Mouse (Mus musculus): ENCODE data around the gene Man1a2. TPM values are rescaled to one million over a fixed set of nuclear protein-coding genes. Genes with fewer than 3 reads are reported as not detected.

The Man1a2 gene
- polyA plus RNA-seq, 1 experiment from 2014 or later = 46.8 TPM

- H3K36me3 ChIP-seq = no peaks in the 10 kb centered on the region
- WGBS = 90% methylated on average over 2 of the region's 3 CpGs
- H3K27ac ChIP-seq (replicated peaks) = no peak overlapping the region
- no peaks in the 10 kb centered on the region for H3K9me3 ChIP-seq
- H3K4me3 ChIP-seq = no peak overlapping the region
- H3K4me2 ChIP-seq = no peak overlapping the region
- no peaks in the 10 kb centered on the region for H3K4me1 ChIP-seq (replicated peaks)
- no peak for ATAC-seq (ENCODE audit: low FRiP score, low read depth)
- H3K27me3 ChIP-seq = no peaks in the 10 kb centered on the region
- no peak overlapping the region for H3K9ac ChIP-seq
These were observed 133.1 kb downstream of the Man1a2 start for GRCm38 (mm10) chr3:100552171-100552570.

- 84% methylated on average over 3 of the region's 3 CpGs for WGBS
- H3K27me3 ChIP-seq = no peaks in the 10 kb centered on the region
- ATAC-seq (ENCODE audit: low FRiP score, low read depth) = no peak
- no peak overlapping the region for H3K4me2 ChIP-seq
- no peaks in the 10 kb centered on the region for H3K4me1 ChIP-seq (replicated peaks)
- no peak overlapping the region for H3K4me3 ChIP-seq
- H3K9me3 ChIP-seq = no peaks in the 10 kb centered on the region
- H3K9ac ChIP-seq = no peak overlapping the region
- H3K36me3 ChIP-seq = no peaks in the 10 kb centered on the region
- H3K27ac ChIP-seq (replicated peaks) = no peak overlapping the region
These were observed 137.4 kb downstream of the Man1a2 start for GRCm38 (mm10) chr3:100547913-100548292.

DNA sequence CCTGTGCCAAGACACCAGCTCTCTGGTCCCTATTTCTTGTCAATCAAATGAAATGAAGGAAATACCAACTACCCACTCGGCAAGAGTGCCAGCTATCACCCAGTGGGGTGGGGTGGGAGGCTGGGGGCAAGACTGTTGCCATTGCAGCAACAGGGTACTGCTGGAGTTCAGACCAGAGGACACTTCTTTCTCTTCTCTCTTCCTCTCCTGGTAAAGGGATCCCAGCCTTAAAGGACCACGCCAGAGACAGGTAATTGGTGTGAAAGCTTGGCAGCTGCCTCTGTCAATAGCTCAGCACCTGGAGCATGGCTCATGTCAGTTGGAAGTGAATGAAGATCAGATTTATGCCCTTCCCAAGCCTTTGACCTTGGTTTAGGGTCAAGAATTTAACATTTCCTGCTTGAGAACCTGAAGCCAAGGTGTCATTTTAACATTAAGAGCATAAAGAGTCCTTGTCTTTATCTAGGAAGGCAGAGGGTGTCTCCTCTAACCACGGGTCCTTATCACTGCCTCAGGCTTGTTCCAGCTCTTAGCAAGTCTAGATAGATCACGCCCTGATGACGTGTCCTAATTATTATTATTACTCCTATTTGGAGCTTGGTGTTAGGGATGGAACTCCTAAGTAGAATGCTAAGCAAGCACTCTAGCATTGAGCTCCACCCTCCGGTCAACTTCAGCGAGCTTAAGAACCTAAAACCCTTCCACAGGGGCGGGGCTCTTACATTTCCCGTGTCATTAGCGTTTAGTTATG, 138.0 kb downstream of the Man1a2 start:
- Histone ChIP-seq H3K27me3 (no peaks in the 10 kb centered on the region), H3K27ac (replicated peaks) (no peak overlapping the region), H3K4me2 (no peak overlapping the region), H3K4me1 (replicated peaks) (no peaks in the 10 kb centered on the region), H3K9me3 (no peaks in the 10 kb centered on the region), H3K4me3 (no peak overlapping the region), H3K36me3 (no peaks in the 10 kb centered on the region), H3K9ac (no peak overlapping the region)
- WGBS = 89% methylated on average over 10 of the region's 10 CpGs
- no peak for ATAC-seq (ENCODE audit: low FRiP score, low read depth)

DNA sequence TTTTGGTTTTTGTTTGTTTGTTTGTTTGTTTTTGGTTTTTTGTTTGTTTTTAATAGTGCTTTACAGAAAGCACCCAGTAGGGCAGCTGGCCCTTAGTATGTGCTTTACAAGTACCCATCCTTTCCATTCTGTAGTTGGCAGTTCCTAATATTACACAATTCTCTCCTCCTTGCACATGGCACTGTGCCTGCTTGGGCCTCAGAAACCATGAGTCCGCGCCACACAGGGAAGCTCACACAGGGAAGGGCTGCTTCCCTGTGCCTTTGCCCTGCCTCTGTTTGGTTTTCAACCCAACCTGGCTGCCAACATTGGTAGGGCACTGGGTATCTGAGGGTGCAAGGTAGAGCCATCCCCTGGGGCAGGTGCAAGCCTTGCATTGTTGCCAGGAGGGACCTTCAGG, 148.6 kb downstream of the Man1a2 start:
- Histone ChIP-seq H3K4me1 (replicated peaks) (no peaks in the 10 kb centered on the region), H3K9me3 (no peaks in the 10 kb centered on the region), H3K27me3 (no peaks in the 10 kb centered on the region), H3K9ac (no peak overlapping the region), H3K4me2 (no peak overlapping the region), H3K36me3 (no peaks in the 10 kb centered on the region), H3K27ac (replicated peaks) (no peak overlapping the region), H3K4me3 (no peak overlapping the region)
- ATAC-seq (ENCODE audit: low FRiP score, low read depth) = no peak
- WGBS = 92% methylated on average over 2 of the region's 2 CpGs

DNA sequence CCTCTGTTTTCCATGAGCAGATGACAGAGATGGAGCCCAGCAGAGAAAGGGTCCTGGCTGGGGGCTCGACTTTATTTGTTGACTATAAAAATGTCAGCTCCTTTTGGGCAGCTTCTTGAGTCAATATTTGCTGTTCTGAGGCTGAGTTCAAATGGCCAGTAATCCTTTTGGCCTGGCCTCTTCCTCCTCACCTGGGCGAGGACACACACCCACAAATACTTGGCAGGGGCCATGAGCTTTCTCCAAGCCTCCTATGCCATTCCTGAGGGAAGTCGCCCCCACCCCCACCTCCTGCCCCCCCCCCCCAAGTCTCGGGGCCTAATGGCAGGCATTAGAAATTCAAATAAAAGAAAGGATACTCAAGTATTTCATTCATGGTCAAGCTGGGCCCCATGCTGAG, 149.4 kb downstream of the Man1a2 start:
- Histone ChIP-seq H3K36me3 (no peaks in the 10 kb centered on the region), H3K9ac (no peak overlapping the region), H3K4me2 (no peak overlapping the region), H3K9me3 (no peaks in the 10 kb centered on the region), H3K27me3 (no peaks in the 10 kb centered on the region), H3K4me1 (replicated peaks) (no peaks in the 10 kb centered on the region), H3K27ac (replicated peaks) (no peak overlapping the region), H3K4me3 (no peak overlapping the region)
- no peak for ATAC-seq (ENCODE audit: low FRiP score, low read depth)
- 73% methylated on average over 4 of the region's 4 CpGs for WGBS

GRCm38 (mm10) chr3:100535298-100535697, 150.0 kb downstream of the Man1a2 start:
- Histone ChIP-seq H3K4me1 (replicated peaks) (no peaks in the 10 kb centered on the region), H3K4me2 (no peak overlapping the region), H3K4me3 (no peak overlapping the region), H3K27ac (replicated peaks) (no peak overlapping the region), H3K9ac (no peak overlapping the region), H3K36me3 (no peaks in the 10 kb centered on the region), H3K27me3 (no peaks in the 10 kb centered on the region), H3K9me3 (no peaks in the 10 kb centered on the region)
- WGBS = 66% methylated on average over 3 of the region's 3 CpGs
- no peak for ATAC-seq (ENCODE audit: low FRiP score, low read depth)

DNA sequence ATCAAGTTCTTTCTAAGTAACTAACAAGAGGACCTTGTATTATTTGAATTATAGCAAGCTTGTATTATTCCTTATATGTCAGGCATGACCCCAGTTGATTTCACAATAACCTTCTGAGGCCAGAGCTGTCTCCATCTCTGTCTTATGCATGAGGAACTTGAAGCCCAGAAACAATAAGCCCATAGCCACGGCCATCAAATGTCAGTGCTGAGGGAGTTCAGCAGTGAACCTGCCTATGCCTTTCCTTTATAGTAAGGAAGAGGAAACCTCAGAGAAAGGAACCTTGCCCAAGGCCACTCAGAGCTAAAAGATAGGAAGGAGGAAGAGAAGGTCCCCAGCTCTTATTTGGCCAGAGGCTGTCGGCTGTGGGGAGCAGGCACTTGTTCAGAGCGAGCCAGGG, 150.9 kb downstream of the Man1a2 start:
- no peaks in the 10 kb centered on the region for H3K4me1 ChIP-seq (replicated peaks)
- no peaks in the 10 kb centered on the region for H3K9me3 ChIP-seq
- no peaks in the 10 kb centered on the region for H3K27me3 ChIP-seq
- no peak for ATAC-seq (ENCODE audit: low FRiP score, low read depth)
- no peak overlapping the region for H3K27ac ChIP-seq (replicated peaks)
- H3K9ac ChIP-seq = no peak overlapping the region
- H3K4me3 ChIP-seq = no peak overlapping the region
- H3K36me3 ChIP-seq = no peaks in the 10 kb centered on the region
- WGBS = 74% methylated on average over 3 of the region's 3 CpGs
- no peak overlapping the region for H3K4me2 ChIP-seq

- H3K27ac ChIP-seq (replicated peaks) = no peak overlapping the region
- no peaks in the 10 kb centered on the region for H3K4me1 ChIP-seq (replicated peaks)
- no peak overlapping the region for H3K9ac ChIP-seq
- H3K4me2 ChIP-seq = no peak overlapping the region
- no peaks in the 10 kb centered on the region for H3K36me3 ChIP-seq
- no peaks in the 10 kb centered on the region for H3K9me3 ChIP-seq
- no peak overlapping the region for H3K4me3 ChIP-seq
- no peak for ATAC-seq (ENCODE audit: low FRiP score, low read depth)
- H3K27me3 ChIP-seq = no peaks in the 10 kb centered on the region
These were observed 151.9 kb downstream of the Man1a2 start for GRCm38 (mm10) chr3:100533429-100533828.

DNA sequence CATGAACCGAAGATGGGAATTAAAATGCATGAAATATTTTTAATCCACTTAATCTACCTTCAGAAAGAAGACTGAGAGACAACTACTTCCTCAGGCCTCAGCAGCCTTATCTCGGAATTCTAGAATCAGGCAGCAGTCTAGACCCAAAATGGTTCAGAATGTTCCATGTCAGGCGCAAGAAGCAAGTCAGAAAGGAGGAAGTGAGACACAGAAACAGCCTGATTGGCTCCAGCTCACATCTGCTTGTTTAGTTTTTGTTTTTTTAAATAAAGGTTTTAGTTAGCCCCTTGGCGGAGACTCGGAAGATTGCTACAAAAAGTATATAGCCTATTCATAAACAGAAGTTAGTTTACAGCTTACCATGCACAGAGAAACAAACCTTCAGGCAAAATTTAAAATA, 154.4 kb downstream of the Man1a2 start:
- WGBS = 94% methylated on average over 5 of the region's 5 CpGs
- no peaks in the 10 kb centered on the region for H3K4me1 ChIP-seq (replicated peaks)
- ATAC-seq (ENCODE audit: low FRiP score, low read depth) = no peak
- no peak overlapping the region for H3K4me3 ChIP-seq
- no peak overlapping the region for H3K27ac ChIP-seq (replicated peaks)
- H3K4me2 ChIP-seq = no peak overlapping the region
- no peaks in the 10 kb centered on the region for H3K9me3 ChIP-seq
- no peaks in the 10 kb centered on the region for H3K27me3 ChIP-seq
- no peaks in the 10 kb centered on the region for H3K36me3 ChIP-seq
- no peak overlapping the region for H3K9ac ChIP-seq

GRCm38 (mm10) chr3:100530244-100530788, 155.0 kb downstream of the Man1a2 start:
- H3K27me3 ChIP-seq = no peaks in the 10 kb centered on the region
- no peak overlapping the region for H3K9ac ChIP-seq
- H3K9me3 ChIP-seq = no peaks in the 10 kb centered on the region
- WGBS = 91% methylated on average over 7 of the region's 7 CpGs
- H3K4me2 ChIP-seq = no peak overlapping the region
- no peak overlapping the region for H3K27ac ChIP-seq (replicated peaks)
- H3K4me3 ChIP-seq = no peak overlapping the region
- no peaks in the 10 kb centered on the region for H3K4me1 ChIP-seq (replicated peaks)
- no peak for ATAC-seq (ENCODE audit: low FRiP score, low read depth)
- no peaks in the 10 kb centered on the region for H3K36me3 ChIP-seq

- no peaks in the 10 kb centered on the region for H3K4me1 ChIP-seq (replicated peaks)
- no peaks in the 10 kb centered on the region for H3K36me3 ChIP-seq
- no peak overlapping the region for H3K27ac ChIP-seq (replicated peaks)
- H3K4me2 ChIP-seq = no peak overlapping the region
- H3K4me3 ChIP-seq = no peak overlapping the region
- no peaks in the 10 kb centered on the region for H3K9me3 ChIP-seq
- WGBS = 81% methylated on average over 7 of the region's 7 CpGs
- no peak overlapping the region for H3K9ac ChIP-seq
- no peaks in the 10 kb centered on the region for H3K27me3 ChIP-seq
- ATAC-seq (ENCODE audit: low FRiP score, low read depth) = no peak
These were observed 162.6 kb downstream of the Man1a2 start for GRCm38 (mm10) chr3:100522671-100523070.

DNA sequence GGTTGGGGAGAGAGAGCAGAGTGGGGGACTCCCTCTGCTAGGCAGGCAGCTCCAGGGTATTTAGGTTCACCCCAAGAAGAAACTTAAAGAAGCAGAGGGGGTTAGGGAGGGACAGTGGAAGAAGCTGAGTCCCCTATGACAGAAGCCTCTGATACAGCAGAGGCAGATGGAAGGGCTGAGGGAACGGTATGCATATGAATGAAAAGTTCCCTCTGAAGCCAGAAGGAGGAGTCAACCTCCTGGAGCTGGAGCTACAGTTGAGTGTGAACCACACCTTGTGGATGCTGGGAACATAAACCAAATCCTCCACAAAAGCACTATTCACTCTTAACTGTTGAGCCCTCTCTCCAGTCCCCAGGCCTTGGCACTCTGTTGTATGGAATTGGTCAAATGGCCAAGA, 163.7 kb downstream of the Man1a2 start:
- WGBS = 52% methylated on average over 1 of the region's 1 CpGs
- H3K4me3 ChIP-seq = no peak overlapping the region
- H3K9ac ChIP-seq = no peak overlapping the region
- no peak for ATAC-seq (ENCODE audit: low FRiP score, low read depth)
- H3K4me1 ChIP-seq (replicated peaks) = no peaks in the 10 kb centered on the region
- no peaks in the 10 kb centered on the region for H3K9me3 ChIP-seq
- no peak overlapping the region for H3K4me2 ChIP-seq
- no peaks in the 10 kb centered on the region for H3K36me3 ChIP-seq
- H3K27ac ChIP-seq (replicated peaks) = no peak overlapping the region
- H3K27me3 ChIP-seq = no peaks in the 10 kb centered on the region

DNA sequence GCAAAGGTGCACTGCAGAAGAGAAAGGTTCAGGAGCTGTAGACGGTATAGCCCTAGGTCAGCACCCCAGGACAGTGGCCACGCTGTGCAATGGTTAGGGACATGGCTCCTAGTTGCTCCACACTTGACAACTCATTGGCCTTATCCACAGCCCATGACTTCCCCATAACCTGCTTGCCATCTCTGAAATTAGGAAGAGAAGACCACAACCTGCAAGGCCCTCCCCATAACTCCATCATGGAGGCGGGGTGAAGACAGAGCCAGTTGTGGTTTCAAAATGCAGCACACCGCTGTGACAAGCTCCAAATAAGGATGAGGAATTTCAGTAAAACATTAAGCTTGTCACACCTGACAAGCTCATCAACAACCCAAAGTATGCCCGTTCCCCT, 169.6 kb downstream of the Man1a2 start:
- Histone ChIP-seq H3K27ac (replicated peaks) (no peak overlapping the region), H3K4me3 (no peak overlapping the region), H3K9me3 (no peaks in the 10 kb centered on the region), H3K4me1 (replicated peaks) (no peaks in the 10 kb centered on the region), H3K4me2 (no peak overlapping the region), H3K9ac (no peak overlapping the region), H3K27me3 (no peaks in the 10 kb centered on the region), H3K36me3 (no peaks in the 10 kb centered on the region)
- no peak for ATAC-seq (ENCODE audit: low FRiP score, low read depth)
- 92% methylated on average over 5 of the region's 5 CpGs for WGBS

Data from hindbrain, embryonic 15.5 days (tissue).